Mouse (Mus musculus): ENCODE data around the gene Gpc6. TPM values are rescaled to one million over a fixed set of nuclear protein-coding genes. Genes with fewer than 3 reads are reported as not detected.

Gpc6 gene
- total RNA-seq, 2 experiments from 2014 or later, result 1.7 to 4.1 TPM

DNA sequence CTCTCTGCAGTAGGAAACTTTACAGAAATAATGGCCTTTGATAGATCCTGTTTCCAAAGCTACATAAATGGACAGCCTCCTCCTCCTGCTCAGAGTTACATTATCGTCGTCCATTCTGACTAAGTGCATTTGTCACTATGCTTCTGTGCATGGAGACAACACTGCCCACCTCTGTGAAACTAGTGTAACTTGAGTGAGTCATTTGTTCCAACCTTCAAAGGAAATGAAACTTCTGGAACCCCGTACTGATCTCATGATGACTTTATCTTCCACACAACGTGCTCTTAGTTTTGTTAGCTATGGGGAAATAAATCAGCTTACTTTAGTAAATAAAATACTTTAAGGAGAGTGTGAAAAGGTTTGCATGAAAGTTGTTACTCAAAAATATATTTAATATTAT, 50.1 kb downstream of the Gpc6 start:
- no peak for DNase-seq
- Histone ChIP-seq H3K4me3 (no peak overlapping the region), H3K27ac (no peak overlapping the region)
- intact Hi-C loops (cut with DNase I), result no loop called here
- TF ChIP-seq CTCF (IDR thresholded peaks at IDR 0.05), result no peak

DNA sequence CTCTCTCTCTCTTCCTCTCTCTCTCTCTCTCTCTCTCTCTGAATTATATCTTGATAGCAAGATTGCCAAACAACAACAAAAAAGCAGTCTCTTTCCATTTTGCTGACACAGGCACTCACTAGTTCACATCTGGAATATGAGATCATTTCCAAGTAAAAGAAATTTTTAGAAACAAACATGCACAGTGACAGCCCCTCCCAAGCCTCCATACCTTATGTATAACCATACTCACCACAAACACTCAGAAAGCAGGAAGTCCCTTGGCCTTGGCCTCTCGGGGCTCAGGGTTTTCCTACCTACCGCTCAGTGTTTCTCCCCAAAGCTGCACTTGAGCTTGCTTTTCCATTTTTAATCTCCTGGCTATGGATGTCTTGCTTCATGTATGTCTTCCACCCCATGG, 52.1 kb downstream of the Gpc6 start:
- no peak overlapping the region for H3K27ac ChIP-seq
- intact Hi-C loops (cut with DNase I), result no loop called here
- TF ChIP-seq CTCF (IDR thresholded peaks at IDR 0.05), result no peak

DNA sequence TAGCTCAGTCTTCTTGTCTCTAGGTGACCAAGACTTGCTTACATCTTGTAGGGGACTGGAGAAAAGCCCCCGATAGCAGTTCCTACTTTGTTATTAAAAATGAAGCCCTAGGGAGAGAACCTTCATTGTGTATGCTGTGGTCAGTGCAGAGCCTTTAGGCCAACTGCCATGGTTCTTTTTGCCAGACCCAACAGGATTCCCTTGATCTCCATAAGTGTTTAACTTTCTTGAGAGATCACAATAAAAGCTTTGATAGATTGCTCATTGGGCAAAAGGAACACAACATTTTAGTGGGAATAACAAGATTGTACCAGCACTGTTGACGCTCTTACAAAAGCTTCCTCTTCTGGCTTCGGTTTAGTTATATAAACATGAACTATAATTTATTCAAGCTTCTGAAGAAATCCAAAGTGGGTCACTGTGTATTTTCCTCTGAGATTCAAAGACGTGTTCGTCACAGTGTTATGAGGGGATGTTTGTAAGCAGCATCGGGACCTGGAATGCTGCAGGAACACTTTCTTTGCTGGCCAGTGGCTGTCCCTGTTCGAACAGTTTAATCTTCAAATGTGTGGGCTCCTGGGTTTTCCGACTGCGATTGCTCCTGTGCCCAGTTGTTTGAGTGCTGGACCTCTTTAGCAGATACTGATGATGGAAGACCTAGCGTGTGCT, 54.7 kb downstream of the Gpc6 start:
- intact Hi-C loops (cut with DNase I), result no loop called here
- Histone ChIP-seq H3K4me3 (no peak overlapping the region), H3K27ac (no peak overlapping the region)
- no peak for DNase-seq
- no peak for TF ChIP-seq CTCF (IDR thresholded peaks at IDR 0.05)

More for the DNA sequence above, 52.1 kb downstream of the Gpc6 start:
- H3K4me3 ChIP-seq, result no peak overlapping the region
- DNase-seq, result no peak

DNA sequence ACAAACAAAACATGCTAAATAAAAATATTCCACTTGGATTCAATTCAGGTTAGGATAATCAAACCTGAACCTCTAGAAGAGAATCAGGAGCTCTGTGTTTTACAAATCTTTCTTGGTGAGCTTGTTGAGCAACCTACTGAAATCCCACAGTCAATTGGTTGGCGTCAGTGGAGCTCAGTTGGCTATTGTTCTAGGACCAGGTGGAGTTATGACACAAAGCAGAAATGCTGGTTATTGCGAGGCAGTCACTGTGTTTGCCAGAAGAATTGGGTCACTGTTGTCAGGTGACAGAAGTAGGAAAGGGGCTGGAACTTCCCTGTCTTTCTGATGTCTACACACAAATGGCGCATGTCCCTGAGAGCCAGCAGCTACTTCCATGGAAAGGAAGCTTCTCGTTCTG, 56.6 kb downstream of the Gpc6 start:
- H3K27ac ChIP-seq, result no peak overlapping the region
- DNase-seq, result no peak
- intact Hi-C loops (cut with DNase I), result no loop called here
- TF ChIP-seq CTCF (IDR thresholded peaks at IDR 0.05), result no peak
- no peak overlapping the region for H3K4me3 ChIP-seq

DNA sequence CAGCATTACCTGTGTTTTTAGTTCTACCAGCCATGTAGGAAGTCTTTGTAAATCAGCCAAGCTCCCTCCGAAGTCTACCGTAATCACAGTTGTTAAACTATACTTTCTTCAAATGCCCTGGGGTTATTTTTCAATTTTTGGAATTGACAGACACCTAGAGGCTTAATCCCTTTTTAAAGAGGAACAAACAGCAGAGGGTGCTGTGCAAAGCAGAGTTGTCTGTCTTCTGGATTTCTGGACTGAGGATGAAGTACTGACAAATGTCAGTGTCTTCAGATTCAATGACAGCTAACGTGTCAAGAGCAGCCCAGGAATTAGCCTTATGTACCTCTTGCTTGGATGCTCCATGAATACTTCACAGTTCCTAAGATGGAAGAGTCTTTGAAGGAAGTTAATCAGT, 62.2 kb downstream of the Gpc6 start:
- no peak overlapping the region for H3K4me3 ChIP-seq
- peak; percentile 35 for TF ChIP-seq CTCF (IDR thresholded peaks at IDR 0.05)
- no peak overlapping the region for H3K27ac ChIP-seq
- intact Hi-C loops (cut with DNase I), result no loop called here
- no peak for DNase-seq

DNA sequence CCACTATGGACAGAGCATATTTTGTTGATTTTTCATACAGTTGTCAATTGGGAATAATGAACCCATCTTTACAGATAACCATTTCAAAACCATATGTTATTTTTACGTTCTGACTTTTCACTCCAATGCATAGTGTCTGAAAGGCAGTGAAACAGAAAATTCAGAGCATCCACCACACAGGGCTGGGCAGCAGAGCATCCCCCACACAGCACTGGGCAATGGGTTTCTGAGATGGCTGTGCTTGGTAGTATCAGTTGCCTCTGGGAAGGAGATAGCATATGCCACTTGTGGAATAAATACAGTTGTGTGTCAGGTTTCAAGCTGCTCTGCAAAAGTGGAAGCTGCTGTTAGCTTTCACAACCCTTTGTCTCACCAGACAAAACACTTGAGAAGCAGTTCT, 75.3 kb downstream of the Gpc6 start:
- no peak for DNase-seq
- TF ChIP-seq CTCF (IDR thresholded peaks at IDR 0.05), result no peak
- Histone ChIP-seq H3K4me3 (no peak overlapping the region), H3K27ac (no peak overlapping the region)
- intact Hi-C loops (cut with DNase I), result no loop called here

DNA sequence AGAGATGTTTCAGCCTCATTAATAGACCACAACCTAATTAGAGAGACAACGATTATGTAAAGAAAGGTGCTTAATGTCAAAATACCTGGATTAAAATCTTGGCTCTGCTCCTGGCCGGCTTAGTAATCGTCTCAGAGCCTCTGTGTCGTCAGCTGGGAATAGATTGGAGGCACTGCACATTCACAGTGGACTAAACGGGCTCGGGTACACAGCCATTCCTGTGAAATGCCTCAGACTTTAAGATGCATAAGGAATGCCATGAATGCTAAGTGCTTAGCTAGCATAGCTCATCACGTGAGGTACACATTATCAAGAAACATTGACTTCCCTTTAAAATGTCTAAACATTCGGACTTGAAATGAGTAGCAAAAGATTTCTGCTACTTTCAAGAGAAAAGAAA, 77.2 kb downstream of the Gpc6 start:
- H3K27ac ChIP-seq, result no peak overlapping the region
- DNase-seq, result no peak
- no peak for TF ChIP-seq CTCF (IDR thresholded peaks at IDR 0.05)
- intact Hi-C loops (cut with DNase I), result no loop called here
- H3K4me3 ChIP-seq, result no peak overlapping the region

DNA sequence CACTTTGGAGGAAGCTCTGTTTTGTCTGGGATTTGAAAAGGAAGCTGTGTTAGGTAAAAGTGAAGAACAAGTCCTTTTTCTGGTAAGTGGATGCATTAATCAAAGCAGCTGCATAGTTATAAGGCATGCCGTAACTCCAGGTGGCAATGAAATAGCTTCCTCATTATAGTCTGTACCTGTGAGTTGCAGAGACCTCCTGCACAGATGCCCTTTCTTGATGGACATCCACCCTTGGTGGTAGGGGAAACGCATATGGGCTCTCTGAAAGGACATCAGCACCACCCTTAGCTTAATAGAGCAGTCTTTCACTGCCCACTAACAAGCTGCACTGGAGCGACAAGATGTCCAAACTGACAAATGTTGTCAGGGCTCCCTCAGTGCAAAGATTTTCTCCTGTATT, 83.7 kb downstream of the Gpc6 start:
- DNase-seq, result no peak
- intact Hi-C loops (cut with DNase I), result no loop called here
- no peak overlapping the region for H3K4me3 ChIP-seq
- TF ChIP-seq CTCF (IDR thresholded peaks at IDR 0.05), result no peak
- H3K27ac ChIP-seq, result no peak overlapping the region

DNA sequence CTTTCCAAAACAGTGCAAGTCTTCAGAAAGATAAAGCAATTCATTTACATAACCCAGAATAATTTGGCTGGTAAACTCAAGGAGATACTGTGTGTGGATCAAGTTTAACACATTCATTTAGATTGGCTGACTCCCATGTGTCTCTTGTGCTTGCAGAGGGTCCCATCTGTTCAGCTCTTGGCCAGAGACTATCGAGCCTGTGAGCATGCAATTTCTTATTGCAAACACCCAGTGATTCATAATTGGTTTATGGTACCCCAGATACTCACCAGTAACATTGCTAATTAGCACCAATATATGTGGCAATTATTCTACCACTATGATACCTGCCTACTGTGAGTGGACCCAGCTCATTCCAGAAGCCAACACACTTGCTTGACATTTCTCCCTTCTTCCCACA, 87.9 kb downstream of the Gpc6 start:
- DNase-seq, result no peak
- H3K27ac ChIP-seq, result no peak overlapping the region
- intact Hi-C loops (cut with DNase I), result no loop called here
- no peak for TF ChIP-seq CTCF (IDR thresholded peaks at IDR 0.05)
- H3K4me3 ChIP-seq, result no peak overlapping the region

DNA sequence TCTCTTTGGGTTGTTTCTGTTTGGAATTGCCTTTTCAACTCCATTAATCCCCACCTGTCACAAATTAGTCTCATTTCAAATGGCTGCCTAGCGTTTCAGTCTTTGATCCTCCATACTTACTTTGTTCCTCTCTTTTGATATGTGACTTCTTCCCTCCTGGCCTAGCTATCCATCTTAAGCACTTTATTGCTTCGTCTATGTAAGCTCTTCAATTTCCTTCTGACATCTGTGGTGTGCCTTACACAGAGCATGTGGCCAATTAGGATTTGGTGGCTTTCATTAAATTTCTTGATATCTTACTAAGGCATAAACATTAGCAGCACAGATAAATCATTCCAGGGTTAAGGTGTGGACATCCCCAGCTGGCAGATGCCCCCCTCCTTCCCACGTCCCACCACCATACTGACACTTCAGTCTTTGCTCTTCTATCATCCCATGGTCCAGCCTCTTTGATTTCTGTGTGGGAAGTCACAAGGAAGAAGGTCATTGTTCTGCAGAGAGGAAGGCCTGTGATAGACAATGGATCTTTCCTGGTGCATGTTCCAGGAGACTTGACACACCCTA, 88.5 kb downstream of the Gpc6 start:
- Histone ChIP-seq H3K4me3 (no peak overlapping the region), H3K27ac (no peak overlapping the region)
- TF ChIP-seq CTCF (IDR thresholded peaks at IDR 0.05), result no peak
- intact Hi-C loops (cut with DNase I), result no loop called here
- DNase-seq, result no peak

DNA sequence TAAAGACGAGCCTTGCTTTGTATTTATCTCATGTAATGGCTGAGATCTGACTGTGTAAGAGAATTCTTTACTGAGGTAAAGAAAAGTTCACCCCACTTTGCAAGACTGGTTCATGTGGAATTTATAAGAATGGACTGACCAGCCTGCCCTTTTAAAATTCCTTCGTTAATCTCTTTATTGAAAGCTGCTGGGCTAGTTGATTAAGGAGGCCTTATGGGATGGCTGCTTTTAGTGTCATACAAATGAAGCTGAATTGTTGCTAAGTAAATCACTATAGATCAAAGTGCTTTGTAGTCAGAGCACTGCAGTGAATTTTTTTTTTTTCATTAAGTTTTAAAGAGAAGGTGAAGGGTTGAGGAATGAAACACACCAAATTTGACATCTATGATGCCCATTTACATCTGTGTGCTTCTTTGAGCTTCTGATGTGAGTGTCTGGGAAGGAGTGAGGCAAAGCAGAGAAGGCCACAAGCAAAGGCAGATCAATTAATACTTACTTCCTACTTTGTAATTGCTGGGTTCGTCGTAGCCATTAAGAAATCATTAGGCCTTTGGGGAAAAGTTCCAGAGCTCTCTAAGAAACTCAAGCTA, 90.3 kb downstream of the Gpc6 start:
- Histone ChIP-seq H3K4me3 (no peak overlapping the region), H3K27ac (no peak overlapping the region)
- intact Hi-C loops (cut with DNase I), result no loop called here
- TF ChIP-seq CTCF (IDR thresholded peaks at IDR 0.05), result no peak
- DNase-seq, result no peak

DNA sequence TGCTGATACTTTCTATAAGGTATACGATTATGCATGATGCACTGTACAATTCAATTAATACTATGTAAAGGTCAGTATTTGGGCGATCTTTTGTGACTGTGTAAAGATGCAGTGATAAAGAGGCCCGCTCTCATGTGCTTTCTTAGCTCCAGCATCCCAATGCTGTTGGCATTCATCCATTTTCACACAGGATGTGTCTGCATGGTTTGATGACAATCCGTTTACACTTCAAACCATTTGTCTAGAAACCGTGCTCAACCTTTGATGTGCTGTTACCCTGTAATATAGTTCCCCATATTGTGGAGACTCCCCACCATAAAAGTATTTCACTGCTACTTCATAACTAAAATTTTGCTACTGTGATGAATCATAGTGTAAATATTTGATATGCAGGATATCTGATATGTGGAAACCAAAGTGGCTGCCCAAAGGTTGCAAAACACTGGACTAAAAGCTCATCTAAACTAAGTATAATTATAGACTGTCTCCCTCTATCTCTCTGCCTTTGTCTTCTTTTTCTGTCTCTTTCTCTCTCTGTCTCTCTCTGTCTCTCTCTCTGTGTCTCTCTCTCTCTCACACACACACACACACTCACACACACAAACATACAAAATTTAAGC, 97.2 kb downstream of the Gpc6 start:
- no peak overlapping the region for H3K27ac ChIP-seq
- TF ChIP-seq CTCF (IDR thresholded peaks at IDR 0.05), result no peak
- no peak for DNase-seq
- intact Hi-C loops (cut with DNase I), result no loop called here
- no peak overlapping the region for H3K4me3 ChIP-seq

DNA sequence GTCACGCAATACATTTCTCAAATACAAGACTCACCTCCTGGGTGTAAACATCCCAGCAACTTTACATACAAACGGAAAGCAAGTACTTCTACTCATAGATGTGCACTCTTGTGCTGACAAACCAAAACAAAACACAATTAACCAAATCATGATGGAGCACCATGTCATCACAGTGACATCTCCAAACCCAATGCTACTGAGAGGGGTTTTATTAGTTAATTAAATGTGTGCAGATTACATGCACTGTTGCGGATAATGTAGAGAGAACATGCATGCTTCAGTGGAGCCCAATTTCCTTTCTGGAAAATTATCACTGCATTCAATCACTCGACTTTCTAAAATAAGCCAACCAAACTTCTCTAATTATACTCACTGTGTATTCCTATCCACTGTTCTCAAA, 109.0 kb downstream of the Gpc6 start:
- Histone ChIP-seq H3K27ac (no peak overlapping the region), H3K4me3 (no peak overlapping the region)
- no peak for DNase-seq
- intact Hi-C loops (cut with DNase I), result no loop called here
- TF ChIP-seq CTCF (IDR thresholded peaks at IDR 0.05), result no peak
